Mouse (Mus musculus): ENCODE data around the gene Afap1l2. TPM values are rescaled to one million over a fixed set of nuclear protein-coding genes. Genes with fewer than 3 reads are reported as not detected.

The Afap1l2 gene
- total and polyA plus RNA-seq, 3 experiments: 0.17 to 3.1 (median 0.44) TPM

GRCm38 (mm10) chr19:57003460-57003810 lies 4.6 kb downstream of the Afap1l2 start:
- dilution Hi-C loops (cut with MboI; ENCODE audit: extremely low pct_ligation_motif_present, extremely low pct_unique_long_range_greater_than_20kb, low sequenced_read_pairs): no loop called here
- H3K79me2 ChIP-seq (replicated peaks; ENCODE audit: control insufficient read depth, extremely low read depth, insufficient read depth, poor library complexity, severe bottlenecking): no peaks in the 10 kb centered on the region

DNA sequence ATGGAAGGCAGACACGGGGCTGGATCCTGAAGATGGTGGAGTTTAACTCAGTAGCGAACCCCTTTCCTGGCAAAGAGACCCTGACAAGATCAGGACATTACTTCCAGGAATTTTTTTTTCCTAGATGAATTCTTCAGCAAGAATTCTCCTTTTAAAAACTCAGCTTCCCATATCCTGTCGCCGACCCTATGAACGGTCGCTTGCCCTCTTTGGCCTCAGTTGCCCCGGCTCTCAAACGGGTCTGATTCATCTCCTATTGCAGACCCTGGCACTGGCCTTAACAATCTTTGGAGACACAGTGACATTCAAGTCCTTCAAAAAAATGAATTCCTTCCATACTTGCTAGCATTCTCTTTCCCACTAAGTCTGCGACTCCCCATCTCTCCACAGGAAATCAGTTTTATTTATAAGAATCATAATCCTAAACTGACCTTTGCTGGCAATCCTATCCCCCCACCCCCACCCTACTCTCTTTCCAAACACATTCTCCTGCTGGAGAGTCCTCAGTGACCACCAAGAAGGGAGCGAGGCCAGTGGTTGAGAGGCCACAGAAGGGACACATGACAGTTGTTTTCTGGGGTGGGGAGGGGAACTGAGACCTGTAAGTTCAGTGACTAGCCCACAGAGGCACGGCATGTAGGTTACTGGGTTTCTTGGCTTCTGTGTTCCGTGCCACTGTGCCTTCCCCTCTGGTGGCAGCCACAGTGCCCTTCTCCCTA lies 5.1 kb downstream of the Afap1l2 start:
- Histone ChIP-seq H3K4me1 (ENCODE audit: control insufficient read depth in 1 of 2, insufficient read depth in 2 of 2) (peaks cover 4 to 9% of the 10 kb centered on the region in 2 experiments; a peak in 2 of 4 replicates), H3K9me3 (replicated peaks; ENCODE audit: low read length) (no peaks in the 10 kb centered on the region), H3K79me2 (replicated peaks; ENCODE audit: control insufficient read depth, extremely low read depth, insufficient read depth, poor library complexity, severe bottlenecking) (no peaks in the 10 kb centered on the region), H3K4me3 (replicated peaks in 1 of 3; ENCODE audit: low read depth in 2 of 3, low read length in 2 of 3, poor library complexity in 1 of 3) (no peak overlapping the region), H3K36me3 (replicated peaks in 1 of 2; ENCODE audit: control insufficient read depth in 1 of 2, insufficient read depth in 1 of 2, low read length in 1 of 2) (no peaks in the 10 kb centered on the region), H3K9ac (ENCODE audit: insufficient read depth, low read depth) (no peak overlapping the region), H3K4me2 (ENCODE audit: insufficient read depth, low read depth, poor library complexity, severe bottlenecking) (no peak overlapping the region), H3K27ac (ENCODE audit: insufficient read depth, low read depth) (no peak overlapping the region), H3K27me3 (replicated peaks) (peaks cover 1% of the 10 kb centered on the region)
- in situ Hi-C loops (cut with MboI; ENCODE audit: low pct_ligation_motif_present, low pct_unique_long_range_greater_than_20kb, low sequenced_read_pairs): no loop called here
- dilution Hi-C loops (cut with MboI; ENCODE audit: extremely low pct_ligation_motif_present, extremely low pct_unique_long_range_greater_than_20kb, low sequenced_read_pairs): no loop called here
- no peak for TF ChIP-seq RCOR1 (conservative IDR thresholded peaks at IDR 0.05; ENCODE audit: low read depth, low read length)
- no peak for TF ChIP-seq MAZ (IDR thresholded peaks at IDR 0.05; ENCODE audit: low read depth, low read length)
- TF ChIP-seq MYC (IDR thresholded peaks at IDR 0.05; ENCODE audit: low read depth, low read length): no peak
- no peak for TF ChIP-seq SIN3A (IDR thresholded peaks at IDR 0.05; ENCODE audit: low read length)
- TF ChIP-seq USF1 (IDR thresholded peaks at IDR 0.05; ENCODE audit: low read depth, low read length): no peak
- no peak for TF ChIP-seq POLR2AphosphoS2 (IDR thresholded peaks at IDR 0.05; ENCODE audit: low read depth, low read length)
- TF ChIP-seq PAX5 (IDR thresholded peaks at IDR 0.05; ENCODE audit: low read length): no peak
- TF ChIP-seq CTCF (conservative IDR thresholded peaks at IDR 0.05 in 1 of 2, IDR thresholded peaks at IDR 0.05 in 1 of 2; ENCODE audit: low read depth in 2 of 2, low read length in 2 of 2): no peak
- no peak for TF ChIP-seq JUND (conservative IDR thresholded peaks at IDR 0.05; ENCODE audit: low read depth, low read length)
- TF ChIP-seq POLR2A (IDR thresholded peaks at IDR 0.05; ENCODE audit: low read depth, low read length): no peak
- no peak for TF ChIP-seq BHLHE40 (IDR thresholded peaks at IDR 0.05; ENCODE audit: low read depth, low read length)
- TF ChIP-seq ZMIZ1 (IDR thresholded peaks at IDR 0.05; ENCODE audit: low read depth, low read length): no peak
- no peak for TF ChIP-seq HCFC1 (IDR thresholded peaks at IDR 0.05; ENCODE audit: low read depth, low read length)
- no peak for TF ChIP-seq MAX (IDR thresholded peaks at IDR 0.05; ENCODE audit: low read length)
- no peak for TF ChIP-seq ZC3H11A (IDR thresholded peaks at IDR 0.05; ENCODE audit: low read depth, low read length)
- no peak for TF ChIP-seq E2F4 (IDR thresholded peaks at IDR 0.05; ENCODE audit: insufficient replicate concordance, low read depth, low read length)
- TF ChIP-seq RAD21 (IDR thresholded peaks at IDR 0.05; ENCODE audit: low read depth, low read length): no peak
- no peak for DNase-seq (ENCODE audit: extremely low read depth)

More at GRCm38 (mm10) chr19:57003460-57003810, 4.6 kb downstream of the Afap1l2 start:
- H3K36me3 ChIP-seq (replicated peaks in 1 of 2; ENCODE audit: control insufficient read depth in 1 of 2, insufficient read depth in 1 of 2, low read length in 1 of 2): no peaks in the 10 kb centered on the region
- H3K4me3 ChIP-seq (replicated peaks in 1 of 3; ENCODE audit: low read depth in 2 of 3, low read length in 2 of 3, poor library complexity in 1 of 3): no peak overlapping the region
- peaks cover 1% of the 10 kb centered on the region for H3K27me3 ChIP-seq (replicated peaks)
- in situ Hi-C loops (cut with MboI; ENCODE audit: low pct_ligation_motif_present, low pct_unique_long_range_greater_than_20kb, low sequenced_read_pairs): no loop called here
- H3K9ac ChIP-seq (ENCODE audit: insufficient read depth, low read depth): no peak overlapping the region
- no peak for DNase-seq (ENCODE audit: extremely low read depth)
- no peaks in the 10 kb centered on the region for H3K9me3 ChIP-seq (replicated peaks; ENCODE audit: low read length)
- H3K4me2 ChIP-seq (ENCODE audit: insufficient read depth, low read depth, poor library complexity, severe bottlenecking): no peak overlapping the region
- TF ChIP-seq ELF1 (IDR thresholded peaks at IDR 0.05; ENCODE audit: low read depth, low read length): no peak
- TF ChIP-seq MAZ (IDR thresholded peaks at IDR 0.05; ENCODE audit: low read depth, low read length): no peak
- TF ChIP-seq NELFE (IDR thresholded peaks at IDR 0.05; ENCODE audit: low read depth, low read length): no peak
- no peak for TF ChIP-seq TBP (conservative IDR thresholded peaks at IDR 0.05; ENCODE audit: low read depth, low read length)
- TF ChIP-seq SIN3A (IDR thresholded peaks at IDR 0.05; ENCODE audit: low read length): no peak
- no peak for TF ChIP-seq KAT2A (IDR thresholded peaks at IDR 0.05; ENCODE audit: insufficient replicate concordance, low read length)
- no peak for TF ChIP-seq TCF12 (IDR thresholded peaks at IDR 0.05; ENCODE audit: low read depth, low read length)
- TF ChIP-seq ZKSCAN1 (IDR thresholded peaks at IDR 0.05; ENCODE audit: borderline replicate concordance, low read depth, low read length): no peak
- TF ChIP-seq ETS1 (conservative IDR thresholded peaks at IDR 0.05; ENCODE audit: low read depth, low read length): no peak
- no peak for TF ChIP-seq ZMIZ1 (IDR thresholded peaks at IDR 0.05; ENCODE audit: low read depth, low read length)
- TF ChIP-seq CHD2 (IDR thresholded peaks at IDR 0.05; ENCODE audit: low read length): no peak
- peaks cover 4 to 9% of the 10 kb centered on the region in 2 experiments; a peak in 2 of 4 replicates for H3K4me1 ChIP-seq (ENCODE audit: control insufficient read depth in 1 of 2, insufficient read depth in 2 of 2)
- no peak overlapping the region for H3K27ac ChIP-seq (ENCODE audit: insufficient read depth, low read depth)
